Mouse (Mus musculus) spleen, postnatal 10 days (tissue): ENCODE results near the gene Pdcl2.

Experiments
- DNase-seq, 2 experiments: peaks; one replicate each; pipeline ENCODE4 v3.0.0; 2021 to 2022; ENCODE audit warnings: low spot score in 2 of 2

Gene Pdcl2

DNA sequence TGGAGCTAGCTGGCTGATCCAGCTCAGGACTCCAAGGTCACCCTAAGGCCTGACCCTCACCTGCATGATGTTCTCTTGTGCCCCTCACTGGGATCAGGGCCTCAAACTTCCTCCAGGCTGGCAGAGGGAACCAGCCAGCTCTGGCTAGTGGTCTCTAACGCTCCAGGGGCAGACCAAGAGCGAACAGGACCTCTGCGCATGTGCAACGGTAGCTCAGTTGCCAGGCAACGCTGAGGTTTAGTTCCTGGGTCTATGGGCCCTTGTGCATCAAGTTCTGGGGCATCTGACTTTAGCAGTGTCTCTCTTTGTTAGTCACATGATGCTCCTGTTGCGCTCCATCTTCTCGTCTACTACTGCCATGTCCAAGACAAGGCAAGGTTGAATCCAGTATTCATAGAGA is at the start of gene Pdcl2:
Gene Pdcl2 (minus strand): TSS at position 204 of the 400 bp plus-strand sequence.
- no peak for DNase-seq

DNA sequence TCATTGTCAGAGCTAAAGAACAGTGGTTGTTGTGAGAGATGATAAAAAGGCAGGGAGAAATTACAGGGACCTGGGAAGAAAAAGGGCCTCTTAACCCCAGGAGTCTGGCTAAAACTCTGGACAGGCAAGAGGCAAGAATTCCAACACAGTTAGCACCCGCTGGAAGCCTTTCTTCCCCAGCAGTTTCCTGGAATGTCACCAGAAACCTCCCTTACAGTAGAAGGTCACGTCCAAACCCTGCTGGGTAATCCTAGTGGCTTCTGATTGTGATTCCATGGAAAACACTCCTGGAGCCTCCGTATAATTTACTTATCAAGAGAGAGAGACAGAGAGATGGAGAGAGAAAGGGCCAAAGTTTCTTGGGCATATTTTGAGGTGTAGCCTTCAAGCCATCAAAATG is 48.3 kb upstream of the Pdcl2 start:
- no peak for DNase-seq

DNA sequence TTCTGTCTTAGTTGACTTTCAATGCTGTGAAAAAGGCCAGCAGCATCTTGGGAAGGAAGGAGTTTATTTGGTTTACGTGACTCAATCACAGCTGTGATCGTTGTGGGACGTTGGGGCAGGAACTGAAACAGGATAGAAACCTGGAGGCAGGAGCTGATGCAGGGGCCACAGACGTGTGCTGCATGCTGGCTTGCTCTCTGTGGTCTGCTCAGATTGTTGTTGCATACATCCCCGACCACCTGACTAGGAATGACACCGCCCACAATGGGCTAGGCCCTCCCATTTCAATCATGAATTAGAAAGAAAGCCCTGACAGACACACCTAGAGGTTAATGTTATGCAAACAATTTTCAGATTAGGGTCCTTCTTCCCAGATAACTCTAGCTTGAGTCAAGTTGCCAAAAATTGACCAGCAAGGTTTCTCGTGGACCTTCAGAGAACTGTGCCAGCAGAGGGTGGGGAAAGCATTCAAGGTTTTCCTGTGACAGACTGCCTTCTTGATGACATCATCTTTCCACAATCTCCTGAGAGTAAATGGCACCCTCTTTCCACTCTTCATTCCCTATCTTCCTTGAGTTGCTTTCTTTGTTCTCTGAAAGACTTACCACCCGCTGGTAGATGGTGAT is 38.4 kb upstream of the Pdcl2 start:
- no peak for DNase-seq

DNA sequence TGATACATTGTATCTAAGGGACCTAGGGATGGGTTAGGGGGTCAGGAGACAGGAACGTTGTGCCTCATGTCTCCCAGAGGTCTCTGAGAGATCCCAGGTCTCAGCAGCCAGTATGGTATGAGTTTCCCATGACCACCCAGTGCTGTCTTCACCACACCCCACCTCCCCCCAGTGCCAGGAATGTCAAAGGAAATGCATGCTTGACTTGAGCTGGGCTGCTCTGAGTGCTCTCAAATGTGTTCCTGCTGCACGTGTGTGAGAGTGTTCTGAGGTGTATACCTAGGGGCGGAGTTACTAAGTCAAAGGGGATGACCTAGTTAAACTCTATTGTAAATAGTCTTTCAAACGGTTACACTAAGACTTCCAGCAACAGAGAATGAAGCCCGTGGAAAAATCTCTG is 34.5 kb upstream of the Pdcl2 start:
- no peak for DNase-seq

DNA sequence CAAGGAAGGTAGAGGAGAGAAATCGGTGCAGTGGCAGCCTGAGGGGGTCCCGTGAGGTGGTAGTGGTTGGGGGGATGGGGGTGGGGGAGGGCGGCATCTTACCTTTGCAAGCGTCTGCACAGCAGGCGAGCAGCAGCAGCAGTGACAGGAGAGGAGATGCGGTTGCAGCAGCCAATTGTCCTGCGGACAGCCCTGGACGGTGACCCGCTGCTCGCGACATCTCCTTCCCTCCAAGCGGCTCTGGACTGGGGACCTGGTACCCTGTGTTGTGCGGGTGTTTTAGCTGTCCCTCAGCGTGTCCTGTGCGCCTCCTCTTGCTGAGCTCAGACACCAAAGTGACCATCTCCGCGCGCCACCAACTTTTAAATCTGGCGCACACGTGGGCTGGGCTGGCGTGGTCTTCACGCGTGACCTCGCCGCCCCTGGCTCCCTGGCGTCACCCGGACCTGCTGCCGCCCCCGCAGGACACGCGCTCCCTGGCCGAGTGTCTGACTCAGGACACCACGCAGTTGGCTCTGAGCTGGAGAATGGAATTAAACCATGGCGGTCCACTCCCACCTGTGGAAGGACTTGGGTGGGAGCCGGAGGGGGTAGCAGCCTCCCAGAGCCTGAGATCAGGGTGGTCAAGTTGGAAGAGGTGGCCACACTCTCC is 32.6 kb upstream of the Pdcl2 start, which contains the start of gene Nmu:
Gene Nmu (minus strand): TSS at position 336 of the 652 bp plus-strand sequence.
- DNase-seq: no peak

DNA sequence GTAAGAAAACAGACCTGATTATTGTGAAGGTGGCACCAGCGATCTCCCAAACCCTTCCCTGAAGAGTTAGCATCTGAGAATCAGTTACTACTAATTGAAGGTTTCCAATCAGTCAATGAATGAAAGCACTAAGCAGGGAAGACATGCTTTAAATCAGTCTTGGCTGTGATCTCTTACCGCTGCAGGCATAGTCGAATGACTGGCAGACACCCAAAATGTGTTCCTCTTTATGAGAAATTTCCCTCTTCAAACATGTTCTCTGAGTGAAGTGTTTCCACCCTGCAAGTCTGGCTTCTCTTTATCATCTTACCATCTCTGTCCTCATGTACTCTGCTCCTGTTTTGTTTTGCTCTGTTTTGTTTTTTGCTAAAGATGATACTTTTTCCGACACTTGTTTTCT is 29.8 kb upstream of the Pdcl2 start:
- DNase-seq: no peak

DNA sequence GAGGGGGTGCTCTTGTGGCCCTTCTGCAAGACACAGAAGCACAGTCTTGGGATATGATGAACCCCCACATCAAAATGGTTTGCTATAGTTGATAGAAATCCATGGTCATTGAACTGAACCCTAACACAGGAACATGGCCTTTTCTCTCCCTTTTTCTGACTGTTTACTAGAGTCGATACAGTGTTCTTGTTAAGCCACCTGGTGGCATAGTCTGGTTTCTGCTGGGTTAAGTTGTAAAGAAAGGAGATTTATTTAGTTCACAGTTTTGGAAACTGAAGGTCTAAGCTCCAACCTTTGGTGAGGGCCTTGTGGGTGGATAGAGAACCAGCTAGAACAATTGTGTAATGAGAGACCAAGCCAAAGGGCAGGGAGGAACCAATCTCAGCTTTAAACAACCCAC is 29.1 kb upstream of the Pdcl2 start:
- no peak for DNase-seq

DNA sequence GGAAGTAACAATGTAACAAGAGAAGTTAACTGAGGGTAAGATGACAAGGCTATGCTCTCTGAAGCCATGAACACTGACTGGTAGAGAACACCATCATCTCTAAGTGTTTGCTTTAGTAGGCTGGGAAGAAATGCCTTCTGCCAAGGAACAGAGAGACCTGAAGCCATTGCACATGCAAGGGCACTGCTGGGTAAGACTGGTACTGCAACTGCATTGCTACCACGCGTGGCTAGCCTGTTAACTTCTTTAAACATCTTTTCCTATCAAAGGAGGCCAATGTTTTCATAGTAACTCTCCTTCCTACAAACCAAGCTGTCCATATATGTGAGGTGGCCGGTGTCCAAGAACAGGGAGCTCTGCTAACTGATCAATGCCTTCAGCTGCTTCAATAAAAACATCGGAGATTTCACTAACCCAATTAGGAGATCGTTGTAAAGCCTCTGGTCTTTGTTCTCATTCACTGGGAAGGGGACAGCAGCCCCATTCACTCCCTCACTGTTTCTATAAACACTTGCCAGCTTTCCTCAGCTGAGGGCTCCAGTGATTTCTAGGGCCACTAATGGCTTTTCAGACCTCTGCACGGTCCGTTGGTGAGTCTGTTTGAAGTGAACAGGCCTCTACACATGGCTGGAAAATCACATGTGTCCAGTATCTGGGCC is 21.1 kb upstream of the Pdcl2 start:
- DNase-seq: no peak

DNA sequence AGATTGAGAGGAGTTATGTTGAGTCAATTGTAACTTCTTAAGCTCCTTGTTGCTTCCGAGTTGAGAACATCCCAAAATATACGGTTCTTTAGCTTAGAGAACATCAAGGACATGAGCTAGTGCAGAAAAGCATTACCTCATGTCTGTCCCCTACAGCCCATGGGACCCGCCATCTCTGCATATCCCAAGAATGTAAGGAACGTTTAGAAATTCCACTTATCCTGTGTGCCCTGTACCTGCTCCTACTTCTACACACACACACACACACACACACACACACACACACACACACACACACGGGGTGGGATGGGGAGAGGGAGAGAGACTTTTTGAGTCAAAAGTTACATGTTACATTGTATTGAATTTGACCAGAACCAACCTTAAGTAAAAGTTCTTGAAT is 20.6 kb upstream of the Pdcl2 start:
- DNase-seq: no peak

DNA sequence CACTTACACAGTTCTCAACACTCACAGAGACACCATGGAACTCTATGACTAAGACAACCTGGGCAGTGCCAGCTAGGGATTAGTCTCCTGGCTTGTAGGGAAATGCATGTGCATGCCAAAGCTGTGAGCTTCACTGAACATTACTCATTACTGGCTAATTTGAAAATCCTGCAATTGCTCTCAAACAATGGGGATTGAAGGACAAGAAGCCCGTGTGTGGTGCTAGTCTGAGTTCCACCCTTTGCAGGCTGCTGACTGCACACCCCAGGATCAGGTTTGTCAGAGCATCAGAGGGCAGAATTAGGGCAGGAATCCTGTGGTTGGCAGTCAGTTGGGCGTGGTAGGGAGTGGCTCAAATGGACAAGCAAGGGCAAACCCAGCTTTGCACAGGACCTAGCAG is 15.2 kb upstream of the Pdcl2 start:
- no peak for DNase-seq

DNA sequence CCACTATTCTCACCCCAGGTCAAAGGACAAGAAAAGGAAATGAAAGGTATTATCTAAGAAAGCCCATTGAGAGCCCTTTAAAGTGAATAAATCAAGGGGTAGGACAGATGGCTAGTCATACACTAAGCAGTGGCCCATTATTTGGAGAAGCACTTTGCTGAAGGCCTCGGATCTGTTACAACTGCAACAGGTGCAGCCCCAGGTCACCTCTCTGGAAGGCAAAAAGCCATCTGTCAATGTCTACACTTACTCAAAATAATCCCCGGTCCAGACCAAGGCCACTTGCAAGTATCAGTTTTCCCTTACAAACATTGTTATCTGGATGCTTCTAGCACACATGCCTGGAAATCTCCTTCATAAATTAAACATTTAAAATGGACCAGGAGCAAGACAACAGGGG is 10.0 kb upstream of the Pdcl2 start:
- no peak for DNase-seq

DNA sequence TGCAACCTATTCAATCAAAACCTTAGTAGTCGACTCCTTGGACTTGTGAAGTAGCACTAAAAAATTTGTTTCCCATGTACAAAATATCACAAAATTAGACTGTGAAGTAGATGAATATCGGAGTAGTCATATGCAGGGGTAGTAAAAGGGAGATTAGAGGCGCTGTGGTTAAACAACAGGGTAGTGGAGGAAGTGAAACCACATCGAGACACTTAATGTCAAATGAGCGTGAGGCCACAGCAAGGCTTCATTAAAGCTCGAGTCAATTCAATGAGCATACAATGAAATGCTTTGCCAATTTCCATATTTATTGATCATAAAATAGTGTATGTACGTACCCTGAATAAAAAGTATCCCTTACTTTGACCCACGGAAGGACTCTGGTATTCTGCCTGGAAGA is 6.1 kb upstream of the Pdcl2 start:
- no peak for DNase-seq

DNA sequence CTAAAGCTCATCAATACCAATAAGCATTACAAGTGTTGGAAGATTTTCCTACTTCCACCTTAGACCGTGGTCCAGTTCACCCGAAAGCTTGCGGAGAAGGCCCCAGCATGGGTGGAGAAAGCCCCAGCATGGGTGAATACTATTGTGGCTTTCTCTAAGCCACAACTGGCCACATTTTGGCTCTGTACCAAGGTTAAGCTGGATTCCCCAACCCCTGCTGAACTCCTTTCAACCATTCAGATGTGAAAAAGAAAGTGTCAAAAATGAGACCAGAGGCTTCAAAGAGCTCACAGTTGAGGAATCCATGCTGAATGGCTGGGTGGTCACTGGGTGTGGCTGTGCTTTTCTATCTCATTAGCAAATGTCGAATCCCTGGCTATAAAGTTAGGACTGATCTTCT is 2.9 kb upstream of the Pdcl2 start:
- DNase-seq: no peak

DNA sequence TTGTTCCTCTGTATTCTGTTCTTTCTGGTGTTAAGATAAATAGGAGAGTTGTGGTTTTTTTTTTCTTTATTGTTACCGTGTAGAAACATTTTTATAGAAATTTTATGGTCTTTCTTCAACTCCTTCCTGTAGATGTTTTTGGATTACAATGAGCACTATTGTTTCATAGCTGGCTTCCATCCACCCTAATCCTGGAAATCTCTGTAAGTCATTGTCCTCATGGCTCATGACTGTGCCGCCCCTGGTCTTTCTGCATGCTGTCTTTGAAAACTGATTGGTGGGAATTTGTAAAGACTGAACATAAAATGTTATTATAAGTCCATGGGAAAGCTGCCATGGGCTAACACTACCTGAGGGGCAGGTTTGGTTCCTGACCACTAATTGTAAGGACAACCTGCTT is 3.7 kb downstream of the Pdcl2 start:
- no peak for DNase-seq

DNA sequence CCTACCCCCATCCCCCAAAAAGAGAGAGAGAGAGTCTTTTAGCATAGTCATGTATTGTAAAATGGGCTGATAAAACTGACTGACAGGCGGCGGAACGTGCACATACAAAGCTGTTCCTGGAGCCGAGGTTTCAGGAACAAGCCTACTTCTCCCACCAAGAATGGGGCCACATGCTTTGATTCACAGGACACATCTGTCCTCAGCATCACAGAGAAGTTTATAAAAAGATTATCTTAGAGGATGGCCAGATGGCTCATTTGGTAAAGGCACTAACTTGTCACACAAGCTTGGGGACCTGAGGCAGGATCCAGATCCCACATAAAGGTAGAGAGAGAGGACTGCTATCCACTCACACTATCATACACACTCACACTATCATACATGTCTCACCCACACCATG is 5.8 kb downstream of the Pdcl2 start:
- DNase-seq: no peak

DNA sequence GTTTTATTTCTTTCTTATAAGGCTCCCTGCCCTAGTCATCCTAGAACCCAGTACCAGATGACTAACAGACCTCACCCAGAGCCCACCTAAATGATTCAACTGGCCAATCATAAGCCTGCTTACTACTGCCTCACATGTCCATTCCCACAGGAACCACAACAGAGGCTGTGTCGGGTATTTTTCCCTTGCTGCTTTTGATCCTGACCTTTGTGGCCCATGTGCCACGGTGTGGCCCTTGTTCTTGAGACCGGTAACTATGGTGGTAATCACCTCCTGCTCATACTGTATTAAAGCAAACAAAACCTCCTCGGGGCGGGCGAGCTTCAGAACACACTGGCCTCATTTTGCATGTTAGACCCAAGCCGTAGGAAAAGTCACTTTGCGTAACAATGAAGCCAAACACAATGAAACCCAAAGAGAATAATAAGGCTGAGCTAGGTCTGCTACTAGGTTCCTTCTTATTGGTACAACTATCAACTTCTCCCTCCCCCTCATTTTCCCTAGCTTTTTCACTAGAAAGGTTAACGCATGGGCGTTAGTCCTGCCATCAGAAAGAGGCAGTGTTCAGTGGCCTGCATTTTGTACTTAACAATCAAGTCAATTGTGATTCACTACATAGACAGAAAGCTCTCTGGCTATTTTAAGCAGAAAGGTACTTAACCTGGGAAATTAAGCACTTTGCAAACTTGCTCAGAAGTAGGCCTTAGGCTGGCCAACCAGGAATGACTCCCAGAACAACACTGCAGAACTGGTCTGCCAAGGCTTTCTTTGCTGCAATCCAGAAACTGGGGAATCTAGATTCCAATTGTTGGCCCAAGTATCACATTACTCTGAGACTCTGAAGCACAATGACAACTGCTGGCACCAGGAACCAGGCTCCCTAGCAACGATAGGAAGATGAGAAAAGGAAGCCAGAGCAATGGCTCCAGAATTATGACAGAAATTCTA is 9.4 kb downstream of the Pdcl2 start:
- no peak for DNase-seq

DNA sequence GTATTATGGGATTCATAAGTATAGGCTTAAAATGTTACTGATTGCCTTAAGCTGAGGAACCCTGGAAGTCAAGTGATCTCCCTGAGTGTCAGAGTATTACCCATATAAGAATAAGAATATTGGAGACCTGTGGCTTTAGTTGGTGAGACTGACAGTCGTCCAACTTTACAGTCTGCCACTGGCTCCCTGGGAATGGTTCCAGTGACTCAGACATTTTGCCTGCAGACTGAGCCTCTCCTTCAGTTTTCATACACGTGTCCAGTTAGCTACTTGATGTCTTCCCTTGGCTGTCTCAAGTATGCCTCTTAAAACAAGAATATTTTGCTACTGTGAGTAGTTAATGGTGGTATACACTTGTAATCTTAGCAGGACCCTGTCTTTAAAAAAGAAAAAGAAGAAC is 22.8 kb downstream of the Pdcl2 start:
- no peak for DNase-seq

DNA sequence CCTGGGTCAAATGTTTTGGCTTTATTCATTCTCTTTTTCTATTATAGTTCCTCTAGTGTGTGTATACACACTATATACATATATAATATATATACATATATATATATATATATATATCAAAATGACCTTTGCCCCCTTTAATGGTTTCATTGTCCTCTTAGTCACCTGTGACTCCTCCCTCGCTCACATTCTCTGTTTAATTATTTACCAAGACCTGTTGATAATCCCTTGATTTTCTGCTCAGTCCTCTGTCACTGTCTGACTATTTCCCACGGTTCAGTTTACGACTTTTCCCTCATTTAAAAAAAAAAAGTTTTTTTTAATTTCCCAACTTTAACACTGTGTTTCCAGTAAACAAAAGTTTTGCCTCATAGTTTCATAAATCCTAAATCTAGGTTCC is 24.7 kb downstream of the Pdcl2 start:
- no peak for DNase-seq

DNA sequence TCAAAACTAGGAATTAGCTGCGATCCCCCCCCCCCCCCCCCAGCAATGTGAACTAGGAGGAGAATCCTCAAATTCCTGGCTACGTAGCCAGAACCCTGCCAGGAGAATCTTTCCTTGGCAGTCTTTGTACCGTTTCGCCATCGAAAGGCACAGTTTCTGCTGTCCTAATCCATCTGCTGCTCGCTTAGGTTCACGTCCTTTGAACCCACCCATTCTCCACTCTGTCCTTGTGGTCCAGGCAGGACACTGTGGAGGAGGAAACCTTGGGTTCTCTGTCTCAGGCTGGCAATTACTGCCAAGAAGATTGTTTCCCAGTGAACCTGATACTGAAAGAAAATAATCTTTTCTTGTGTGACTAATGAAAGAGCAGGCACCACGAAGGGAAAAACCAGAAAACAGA is 25.3 kb downstream of the Pdcl2 start:
- DNase-seq: no peak

DNA sequence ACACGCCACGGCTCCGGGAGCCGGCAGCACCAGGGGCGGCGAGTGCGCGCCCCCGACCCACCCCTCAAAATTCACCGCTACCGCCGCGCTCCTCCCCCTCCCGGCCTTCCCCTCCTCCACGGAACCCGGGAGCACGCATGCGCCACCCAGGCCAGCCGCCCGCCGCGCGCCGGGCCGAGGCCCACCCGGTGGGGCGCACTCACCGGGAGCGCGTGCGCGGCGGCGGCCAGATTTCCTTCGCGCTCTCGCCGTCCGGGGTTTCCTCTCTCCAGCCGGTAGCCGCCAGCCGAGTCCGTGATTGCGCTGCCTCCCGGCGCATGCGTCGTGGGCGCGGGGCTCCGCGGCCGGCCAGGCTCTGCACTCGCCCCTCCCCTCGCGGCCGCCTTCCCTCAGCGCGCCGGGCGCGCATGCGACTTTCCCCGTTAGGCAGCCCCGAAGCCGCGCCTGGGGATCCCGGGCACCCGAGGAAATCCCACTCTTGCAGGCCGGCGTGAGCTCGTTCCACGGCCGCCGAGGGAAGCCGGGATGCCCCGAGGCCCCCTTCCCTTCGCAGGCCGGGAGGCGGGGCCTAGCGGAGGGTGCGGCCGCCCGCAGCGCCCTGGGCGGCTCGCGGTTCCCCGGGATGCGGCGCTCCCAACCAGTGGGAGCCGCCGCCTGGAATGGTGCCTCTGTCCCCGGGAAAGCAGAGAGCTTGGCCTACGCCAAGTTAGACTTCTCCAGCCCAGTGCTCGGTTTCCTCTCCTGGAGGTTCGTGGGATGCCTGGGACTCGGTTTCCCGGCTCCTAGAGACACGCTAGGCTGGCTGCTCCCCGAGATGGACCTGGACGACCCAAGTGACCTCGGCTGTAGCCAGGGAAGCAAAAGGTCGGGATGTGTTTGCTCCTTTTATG is 26.3 kb downstream of the Pdcl2 start, which contains the start of gene Clock:
Gene Clock (minus strand): TSS at position 341 of the 890 bp plus-strand sequence.
- peak; percentile 71 to 81 for DNase-seq
